ENCODE assay signal across 10 mouse cellular contexts in the genomic region with DNA sequence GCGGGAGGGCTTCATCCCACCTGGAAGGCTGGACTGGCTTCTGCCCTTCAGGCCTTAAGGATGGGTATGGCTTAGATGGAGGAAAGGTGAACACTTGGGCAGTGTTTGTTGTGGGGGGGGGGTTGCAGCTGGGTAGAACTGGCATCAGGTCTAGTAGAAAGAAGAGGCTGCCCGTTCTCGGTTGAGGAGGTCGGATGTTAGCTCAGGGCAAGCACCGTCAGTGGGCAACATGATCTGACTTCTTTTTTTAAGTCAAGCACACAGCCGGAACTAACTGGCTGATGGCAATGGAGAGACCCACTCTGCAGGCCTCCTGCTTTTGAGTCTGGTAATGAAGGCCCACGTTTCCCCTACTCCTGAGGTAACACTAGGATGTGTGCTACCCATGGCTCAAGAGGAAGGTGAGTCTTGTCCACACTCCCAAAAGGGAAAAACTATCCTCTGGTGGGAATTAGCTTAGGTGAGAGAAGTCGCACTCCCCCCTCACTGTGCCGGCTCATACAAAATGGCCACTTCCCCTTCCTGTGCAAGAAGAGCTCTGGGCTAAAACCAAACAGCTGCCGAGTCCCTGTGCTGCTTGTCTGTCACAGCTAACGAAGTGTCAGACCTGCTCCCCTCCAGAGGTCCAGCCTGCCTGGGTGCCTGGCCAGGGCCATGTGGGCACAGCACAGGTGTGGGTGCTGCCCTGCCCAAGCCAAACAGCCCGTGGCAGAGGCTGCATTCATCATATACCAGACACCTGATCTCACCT.
DNase-seq lines count a peak whose midpoint lies in the region; ATAC-seq and TF ChIP-seq lines count a peak whose summit lies in the region.
"Had no signal": no experiment of that assay in that cellular context is flagged by ENCODE, and none has a peak within 500 bp of the region (broad histone marks: within the 10 kb centered on the region; RNA-seq: fewer than 3 reads in every experiment).

No protein-coding gene starts in this region.

- H3K4me1 ChIP-seq in heart, adult 2 months (ENCODE audit: control insufficient read depth, insufficient read depth, low read length) = peaks cover 46% of the 10 kb centered on the region
- peaks cover 74 to 97% of the 10 kb centered on the region in 2 experiments for H3K4me1 ChIP-seq in heart, embryonic 14.5 days (ENCODE audit: control insufficient read depth in 2 of 2, insufficient read depth in 2 of 2, low read length in 2 of 2)
- peaks cover 83% of the 10 kb centered on the region for H3K4me1 ChIP-seq in midbrain, embryonic 16.5 days (ENCODE audit: control insufficient read depth, insufficient read depth, low read length)

- H3K27ac ChIP-seq in heart, adult 2 months = peak overlapping the region; percentile 57
- peak overlapping the region; percentile 85 to 94 for H3K27ac ChIP-seq in heart, embryonic 14.5 days (replicated peaks in 1 of 2; ENCODE audit: control insufficient read depth in 1 of 2, insufficient read depth in 1 of 2, low read depth in 2 of 2, low read length in 2 of 2)
- peak overlapping the region; percentile 23; the same call in 1 of the 2 replicates for H3K27ac ChIP-seq in midbrain, embryonic 16.5 days (ENCODE audit: low read length)
- H3K27ac ChIP-seq: liver, embryonic 15.5 days had no signal

- no peak for TF ChIP-seq EP300 in heart, adult 2 months (IDR thresholded peaks at IDR 0.05; ENCODE audit: insufficient read depth, low read depth, low read length)

- no peaks in the 10 kb centered on the region for H3K79me2 ChIP-seq in heart, adult 2 months (replicated peaks; ENCODE audit: control insufficient read depth, insufficient read depth, low read length)

- H3K9ac ChIP-seq in heart, adult 2 months (ENCODE audit: low read depth, low read length) = peak overlapping the region; percentile 29
- H3K9ac ChIP-seq in heart, embryonic 14.5 days (ENCODE audit: low read length) = peak overlapping the region; percentile 25
- H3K9ac ChIP-seq in midbrain, embryonic 16.5 days (ENCODE audit: low read depth, low read length) = peak overlapping the region; percentile 20; the same call in 1 of the 2 replicates
- H3K9ac ChIP-seq: liver, embryonic 15.5 days had no signal

- H3K4me2 ChIP-seq in heart, embryonic 14.5 days (ENCODE audit: low read length) = peak overlapping the region; percentile 36
- H3K4me2 ChIP-seq in midbrain, embryonic 16.5 days (ENCODE audit: low read length) = no peak overlapping the region
- H3K4me2 ChIP-seq: liver, embryonic 15.5 days had no signal

- H3K36me3 ChIP-seq in heart, adult 2 months (ENCODE audit: control insufficient read depth, insufficient read depth, low read length) = no peaks in the 10 kb centered on the region
- peaks cover 13% of the 10 kb centered on the region for H3K36me3 ChIP-seq in heart, embryonic 14.5 days (ENCODE audit: control insufficient read depth, insufficient read depth, low read length)
- no peaks in the 10 kb centered on the region for H3K36me3 ChIP-seq in midbrain, embryonic 16.5 days (ENCODE audit: control insufficient read depth, insufficient read depth, low read length)

- intact Hi-C loops in heart, adult 2 months (cut with DNase I) = loop anchor here (5.0 to 10.0 kb wide), 3 partner anchors 85 to 223 kb away; a partner anchor contains a TSS
- intact Hi-C loops in heart, postnatal 25 days (cut with DNase I) = loop anchor here (5.0 to 10.0 kb wide), 3 partner anchors 85 to 220 kb away; no protein-coding TSS in a partner anchor

- no peaks in the 10 kb centered on the region for H3K9me3 ChIP-seq in heart, embryonic 14.5 days (ENCODE audit: control insufficient read depth, low read length)
- H3K9me3 ChIP-seq in midbrain, embryonic 16.5 days (replicated peaks; ENCODE audit: control insufficient read depth, low read length, poor library complexity, severe bottlenecking) = no peaks in the 10 kb centered on the region
- H3K9me3 ChIP-seq: liver, embryonic 15.5 days had no signal

- no peak overlapping the region for H3K4me3 ChIP-seq in heart, adult 2 months
- H3K4me3 ChIP-seq in heart, embryonic 14.5 days (ENCODE audit: control insufficient read depth in 1 of 2, insufficient read depth in 1 of 2, low read depth in 1 of 2, low read length in 2 of 2) = no peak overlapping the region
- no peak overlapping the region for H3K4me3 ChIP-seq in midbrain, embryonic 16.5 days (ENCODE audit: low read depth, low read length)
- H3K4me3 ChIP-seq: liver, embryonic 15.5 days had no signal

- H3K27me3 ChIP-seq in heart, adult 2 months (ENCODE audit: control insufficient read depth, insufficient read depth, low read length) = no peaks in the 10 kb centered on the region
- no peaks in the 10 kb centered on the region for H3K27me3 ChIP-seq in heart, embryonic 14.5 days (ENCODE audit: control insufficient read depth, insufficient read depth, low read length)
- no peaks in the 10 kb centered on the region for H3K27me3 ChIP-seq in midbrain, embryonic 16.5 days (ENCODE audit: control insufficient read depth, insufficient read depth, low read depth, low read length)
- H3K27me3 ChIP-seq: liver, embryonic 15.5 days; Patski had no signal

- peak; percentile 46 to 52 for DNase-seq in heart, adult 2 months
- DNase-seq in heart, postnatal 25 days (ENCODE audit: low spot score) = no peak
- DNase-seq in ovary, adult 18-20 months (ENCODE audit: low spot score) = peak; percentile 2
- no peak for DNase-seq in ovary, postnatal 14 days (ENCODE audit: low spot score)
- DNase-seq in thymus, postnatal 4 days = peak; percentile 62
- no peak for DNase-seq in cerebellum, adult 18-20 months

- no peak for TF ChIP-seq CTCF in heart, adult 2 months (IDR thresholded peaks at IDR 0.05)

- no peak for TF ChIP-seq POLR2A in heart, adult 2 months (IDR thresholded peaks at IDR 0.05; ENCODE audit: insufficient read depth, low read depth, low read length)

- 31% methylated on average over 12 of the region's 12 CpGs for WGBS in heart, adult 2 months
- 41% methylated on average over 12 of the region's 12 CpGs for WGBS in heart, embryonic 14.5 days
- WGBS in midbrain, embryonic 16.5 days = 74% methylated on average over 12 of the region's 12 CpGs

- no peak for ATAC-seq in heart, embryonic 14.5 days (ENCODE audit: insufficient number of reproducible peaks, insufficient read depth, low FRiP score, low read depth)
- no peak for ATAC-seq in midbrain, embryonic 16.5 days
- ATAC-seq: Patski had no signal

Comparison
In these comparisons a context has a peak if more than half of its experiments do, and no peak if none do; other contexts are left out.
1. DNase-seq: peak in heart, adult 2 months (2 of 2), ovary, adult 18-20 months (single experiment) and thymus, postnatal 4 days (single experiment); none in heart, postnatal 25 days (single experiment), ovary, postnatal 14 days (single experiment) and cerebellum, adult 18-20 months (0 of 2).
2. H3K27ac ChIP-seq: peak in every context shown above with its lines; median percentile 90 in heart, embryonic 14.5 days; 57 in heart, adult 2 months; 23 in midbrain, embryonic 16.5 days.
3. Peak in every context shown above with its lines, with median percentiles within 50 percentile points of each other: H3K9ac ChIP-seq.